Mouse (Mus musculus) liver, postnatal 0 days (tissue): ENCODE results near the gene Por.

Experiments used
- CTCF ChIP-seq: sonication (generic); IDR thresholded peaks from 2 replicates; pipeline ENCODE4 v1.5.1; 2016; ENCODE audit warnings: antibody characterized with exemption, low read depth
- EP300 ChIP-seq: IDR thresholded peaks from 2 replicates; pipeline ENCODE4 v1.6.1; 2016; ENCODE audit warnings: antibody characterized with exemption, low read depth, mild to moderate bottlenecking

DNA sequence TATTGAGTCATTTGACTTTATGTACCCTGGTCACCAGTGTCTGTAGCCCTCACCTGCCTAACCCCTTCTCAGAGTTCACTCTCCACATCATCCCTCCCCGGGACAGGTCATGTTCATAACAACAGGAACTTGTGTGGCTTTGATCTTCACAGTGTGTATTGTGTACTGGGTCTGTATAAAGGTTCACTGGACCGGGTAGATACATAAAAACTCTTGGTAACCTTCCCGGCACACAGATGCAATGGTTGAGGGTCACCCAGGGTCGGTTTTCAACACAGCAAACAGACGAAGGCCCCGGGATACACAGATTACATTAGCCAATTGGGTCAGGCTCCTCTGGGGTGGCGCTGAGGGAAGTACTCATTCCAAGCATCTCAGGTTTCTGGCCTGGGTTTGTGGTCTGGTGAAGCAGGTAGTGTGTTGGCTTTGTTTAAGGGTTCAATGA lies 25.5 kb downstream of the Por start:
- TF ChIP-seq EP300 (peak; percentile 95), CTCF (no peak)
